Mouse (Mus musculus) T-helper 2 cell (primary cell): ENCODE measurements at regions not wholly inside any gene's neighbourhood (a gene's known extent, or its start where the extent isn't known, plus 50 kb on each side); places are given as distances from the start of the nearest gene placed in this dataset.

Experiments used
- in situ Hi-C: fragments of 300-600 bp; cut with MboI, MseI; formaldehyde crosslinking; loops from one replicate; pipeline ENCODE4 v1.15.1; 2025; ENCODE audit warnings: high pct_unique_total_duplicates

DNA sequence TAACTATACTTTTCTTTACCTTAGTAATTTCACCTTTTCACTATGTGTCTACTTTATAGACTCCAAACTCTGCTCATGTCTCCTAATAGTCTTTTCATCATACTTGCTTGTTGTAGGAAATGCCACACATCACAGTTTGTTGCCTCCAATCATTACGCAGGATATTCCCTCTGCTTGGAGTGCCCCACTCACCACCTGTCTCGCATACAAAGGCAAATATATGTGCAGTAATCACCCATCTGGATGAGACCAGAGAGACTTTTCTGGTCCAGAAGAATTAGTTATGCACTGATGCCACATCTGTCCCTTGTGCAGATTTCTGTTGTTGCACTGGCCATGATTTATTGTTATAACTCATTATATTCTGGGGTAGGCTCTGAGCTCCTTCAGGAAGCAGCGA lies 293.9 kb upstream of the Alcam start:
- in situ Hi-C loops, result no loop called here

DNA sequence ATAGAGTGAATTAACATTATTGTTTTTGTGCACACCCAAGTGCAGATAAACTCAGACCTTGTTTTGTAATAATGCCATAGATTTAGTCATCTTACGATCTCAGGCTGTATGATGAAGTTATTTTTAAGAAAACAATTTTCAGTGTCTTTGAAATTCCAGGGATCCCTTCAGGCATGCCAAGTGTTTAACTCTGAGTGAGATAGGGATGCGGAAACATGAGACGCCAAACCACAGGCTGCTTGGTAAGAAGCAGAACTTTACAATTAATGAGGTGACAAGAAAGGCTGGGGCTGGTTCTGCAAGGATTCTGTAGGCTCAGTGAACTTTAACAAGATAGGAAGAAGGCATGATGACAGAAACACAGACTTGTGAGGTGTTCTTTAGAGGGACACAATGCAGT lies 292.3 kb upstream of the Alcam start:
- in situ Hi-C loops, result no loop called here

DNA sequence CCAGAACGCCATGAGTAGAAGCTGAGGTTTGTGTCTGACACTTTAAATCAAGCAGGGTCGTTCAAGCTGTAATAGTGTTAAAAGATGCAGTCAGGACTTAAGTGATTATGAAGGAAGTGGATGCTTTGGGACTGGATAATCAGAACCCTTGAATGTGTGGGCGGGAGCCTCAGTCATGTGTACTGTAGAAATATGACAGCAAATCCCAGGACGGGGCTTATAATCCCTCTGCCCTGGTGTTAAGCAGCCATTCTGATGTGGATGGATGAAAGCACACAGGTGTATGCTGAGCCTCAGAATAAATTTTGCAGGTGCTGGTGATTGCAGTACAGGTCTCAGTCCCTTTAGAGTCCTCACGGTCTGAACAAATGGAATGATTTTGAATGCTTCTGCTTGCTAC lies 290.8 kb upstream of the Alcam start:
- in situ Hi-C loops, result no loop called here

DNA sequence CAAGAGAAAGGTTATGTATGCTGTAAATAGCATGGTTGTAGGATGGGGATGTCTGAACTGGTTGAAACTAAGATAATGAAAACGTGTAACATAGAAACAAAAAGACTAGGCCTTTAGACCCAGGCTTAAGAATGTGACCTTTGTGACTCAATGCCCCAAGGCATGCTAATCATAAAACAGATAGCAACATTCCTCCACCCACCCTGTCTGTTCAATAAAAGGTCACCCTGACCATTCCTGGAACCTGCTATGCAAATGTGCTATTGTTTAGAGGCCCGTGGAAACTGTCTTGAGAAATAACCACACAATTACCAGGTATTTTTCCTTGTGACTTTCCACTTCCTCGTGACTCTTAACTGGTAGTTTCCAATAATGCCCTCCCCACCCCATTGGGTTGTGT lies 288.3 kb upstream of the Alcam start:
- in situ Hi-C loops, result no loop called here

DNA sequence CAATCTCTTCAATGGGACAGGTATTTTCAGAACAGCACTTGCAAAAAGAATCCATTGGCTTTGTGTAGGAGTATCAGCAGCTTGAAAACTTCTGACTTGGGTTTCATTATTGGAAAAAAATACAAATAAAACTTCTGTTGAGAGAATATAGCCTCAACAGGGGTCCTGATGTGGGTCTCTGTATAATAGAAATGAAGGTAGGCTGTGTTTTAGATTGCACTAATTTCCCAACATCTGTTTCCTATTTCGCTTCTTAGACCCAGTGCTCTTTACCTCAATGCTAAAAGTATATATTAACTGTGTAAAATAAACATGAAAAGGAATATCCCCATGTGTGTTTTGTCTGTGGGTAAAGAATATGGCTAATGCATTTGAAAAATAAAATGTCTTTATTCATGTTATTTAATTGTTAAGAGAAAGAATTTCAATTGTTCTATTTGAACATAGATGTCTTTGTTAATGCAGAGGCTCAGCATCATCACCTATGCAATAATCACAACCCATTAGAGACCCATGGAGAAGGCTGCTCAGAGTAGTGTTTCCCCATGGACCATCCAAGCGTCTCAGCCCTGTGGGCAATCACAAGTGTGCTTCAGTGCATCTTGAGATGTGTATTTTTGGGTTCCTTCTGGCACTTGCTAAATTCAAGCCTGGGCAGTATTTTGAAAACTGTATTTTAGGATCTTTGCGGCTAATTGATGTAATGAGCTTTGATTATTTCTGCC lies 272.4 kb upstream of the Alcam start:
- in situ Hi-C loops, result no loop called here

DNA sequence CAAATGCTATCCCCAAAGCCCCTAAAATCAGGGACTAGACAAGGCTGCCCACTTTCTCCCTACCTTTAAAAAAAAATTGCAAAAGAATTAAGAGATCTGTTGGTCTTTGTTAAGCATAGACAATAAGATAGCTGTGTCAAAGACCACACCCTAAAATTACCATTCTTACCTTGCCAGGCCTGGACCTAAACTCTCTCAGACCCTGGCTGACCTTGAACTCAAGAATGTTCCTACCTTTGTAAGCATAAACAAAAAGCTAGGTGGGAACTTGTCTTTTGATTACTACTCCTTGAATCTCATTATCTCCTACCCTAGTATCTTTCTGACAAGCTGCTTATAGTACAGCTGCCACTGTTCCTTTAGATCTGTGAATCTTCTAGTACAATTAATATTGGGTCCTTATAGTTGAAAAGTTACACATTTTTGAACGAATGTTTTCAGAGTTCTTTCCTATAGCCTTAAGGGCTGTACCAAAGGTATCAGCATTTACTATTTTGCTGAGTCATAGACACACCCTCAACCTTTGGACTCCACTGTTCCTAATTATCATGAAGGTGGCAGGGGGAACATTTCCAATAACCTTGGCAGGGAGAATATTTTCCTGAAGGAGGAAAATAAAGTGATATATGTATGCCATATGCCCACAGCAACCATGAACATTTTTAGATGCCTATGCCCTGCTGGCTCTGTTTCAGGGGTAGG lies 264.5 kb upstream of the Alcam start:
- in situ Hi-C loops, result no loop called here

DNA sequence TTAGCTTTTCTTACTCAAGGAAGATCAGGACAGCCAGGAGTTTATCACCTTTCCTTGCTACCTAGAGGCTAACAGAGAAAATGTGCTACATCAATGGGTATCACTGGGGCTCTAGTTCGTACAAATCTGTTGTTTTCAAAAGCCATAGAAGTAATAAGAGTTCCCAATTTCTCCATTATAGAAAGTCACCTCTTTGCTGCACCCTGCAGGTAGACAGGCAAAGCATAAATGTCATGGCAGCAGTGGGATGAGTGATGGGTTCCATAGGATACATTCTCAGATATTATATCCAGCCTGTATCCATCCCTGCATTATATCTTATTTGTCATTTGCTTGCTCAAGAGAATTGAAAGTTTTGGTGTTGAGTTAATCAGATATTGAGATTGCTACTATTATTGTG lies 236.4 kb upstream of the Alcam start:
- in situ Hi-C loops, result no loop called here

DNA sequence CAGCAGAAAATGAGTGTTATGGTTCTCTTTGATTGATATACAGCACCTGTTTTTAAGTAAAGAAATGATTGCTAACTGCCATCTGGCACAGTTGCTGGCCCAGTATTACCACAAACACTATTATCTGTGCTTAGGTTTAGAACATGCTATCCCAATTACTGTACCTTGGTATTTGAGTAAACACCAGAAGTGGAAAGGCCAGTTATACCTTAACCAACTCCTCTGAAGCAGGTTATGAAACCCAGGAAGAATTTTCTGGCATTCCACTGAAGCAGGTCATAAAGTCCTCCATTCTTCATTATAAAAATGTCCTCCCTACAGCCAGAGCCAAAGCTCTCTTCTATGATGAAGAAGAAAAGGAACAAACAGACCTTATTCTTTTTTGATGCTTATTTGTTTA lies 201.0 kb upstream of the Alcam start:
- in situ Hi-C loops, result no loop called here
